Mouse (Mus musculus) bone marrow macrophage, adult 2 months (primary cell): ENCODE data around the gene Exoc6b.

Experiments used
- CTCF ChIP-seq: IDR thresholded peaks from 2 replicates; pipeline ENCODE4 v1.5.1; 2012; ENCODE audit warnings: low read depth, mild to moderate bottlenecking, low read length, moderate library complexity
- POLR2A ChIP-seq: IDR thresholded peaks from 2 replicates; pipeline ENCODE4 v1.6.1; 2012; ENCODE audit warnings: mild to moderate bottlenecking, low read depth, low read length, borderline replicate concordance

GRCm38 (mm10) chr6:84783994-84784393, 285.3 kb downstream of the Exoc6b start:
- TF ChIP-seq CTCF (no peak), POLR2A (no peak)
